Comparison of ENCODE assay signal across 25 mouse cellular contexts in the genomic region with DNA sequence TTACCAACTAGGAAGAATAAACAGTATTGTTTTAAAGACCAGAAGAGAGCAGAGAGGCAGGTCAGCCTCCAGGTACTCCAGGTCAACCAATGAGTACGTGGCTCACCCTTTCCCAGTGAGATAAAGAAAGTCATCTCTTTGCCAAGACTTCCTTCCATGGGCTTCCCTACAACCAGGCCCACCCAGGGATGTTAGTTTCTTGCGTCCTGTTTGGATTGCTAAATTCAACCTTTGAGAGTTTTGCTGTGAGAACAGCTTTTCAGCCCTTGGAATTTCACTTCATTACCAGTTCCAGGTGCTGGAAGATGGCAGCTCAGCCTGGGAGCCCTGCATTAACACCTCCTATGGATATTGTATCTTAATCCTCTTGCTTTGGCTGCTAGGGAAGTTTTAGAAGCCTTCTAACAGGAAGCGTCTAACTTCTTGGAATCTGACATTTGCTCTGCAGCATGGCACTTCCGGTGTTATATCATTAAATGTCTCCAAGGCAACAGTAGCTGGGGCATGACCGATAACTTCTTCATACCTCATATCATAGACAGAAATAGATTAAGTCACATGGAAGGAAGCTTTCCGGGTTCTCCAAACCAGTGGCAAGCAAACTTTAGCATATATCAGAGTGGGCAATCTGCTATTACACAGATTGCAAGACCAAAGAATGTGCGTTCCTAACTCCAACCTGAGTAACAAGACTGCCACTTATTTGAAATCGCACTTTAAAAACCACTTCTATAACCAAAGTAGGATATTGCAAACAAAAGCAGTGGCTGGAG. TPM values are rescaled to one million over a fixed set of nuclear protein-coding genes. Genes with fewer than 3 reads are reported as not detected.
A peak's percentile ranks its signal among the peaks of the same experiment; 100 is the strongest.
DNase-seq lines count a peak whose midpoint lies in the region; ATAC-seq and TF ChIP-seq lines count a peak whose summit lies in the region.
"Had no signal": no experiment of that assay in that cellular context is flagged by ENCODE, and none has a peak within 500 bp of the region (broad histone marks: within the 10 kb centered on the region; RNA-seq: fewer than 3 reads in every experiment).

No protein-coding gene starts in this region.

- no peak overlapping the region for H3K4me3 ChIP-seq in kidney, postnatal 0 days (replicated peaks; ENCODE audit: low read depth, low read length)
- H3K4me3 ChIP-seq in kidney, embryonic 15.5 days (replicated peaks), result no peak overlapping the region
- no peak overlapping the region for H3K4me3 ChIP-seq in midbrain, embryonic 11.5 days (ENCODE audit: low read depth, low read length)
- H3K4me3 ChIP-seq in midbrain, embryonic 13.5 days (replicated peaks), result no peak overlapping the region
- H3K4me3 ChIP-seq: embryonic facial prominence, embryonic 12.5 days; heart, embryonic 13.5 days; limb, embryonic 13.5 days; liver, embryonic 13.5 days; midbrain, embryonic 12.5 days; stomach, embryonic 15.5 days had no signal

- H3K4me2 ChIP-seq in kidney, postnatal 0 days (ENCODE audit: low read length), result no peak overlapping the region
- H3K4me2 ChIP-seq in kidney, embryonic 15.5 days, result no peak overlapping the region
- no peak overlapping the region for H3K4me2 ChIP-seq in midbrain, embryonic 11.5 days
- H3K4me2 ChIP-seq in midbrain, embryonic 13.5 days (replicated peaks), result no peak overlapping the region
- H3K4me2 ChIP-seq: embryonic facial prominence, embryonic 12.5 days; heart, embryonic 13.5 days; hindbrain, embryonic 14.5 days; limb, embryonic 13.5 days; liver, embryonic 13.5 days; midbrain, embryonic 12.5 days; stomach, embryonic 15.5 days had no signal

- no peak for ATAC-seq in kidney, postnatal 0 days (replicated peaks; ENCODE audit: low FRiP score, low read depth)
- no peak for ATAC-seq in kidney, embryonic 15.5 days (replicated peaks; ENCODE audit: low FRiP score)
- no peak for ATAC-seq in midbrain, embryonic 11.5 days (ENCODE audit: low FRiP score)
- no peak for ATAC-seq in midbrain, embryonic 13.5 days
- ATAC-seq: forebrain, embryonic 14.5 days; intestine, postnatal 0 days; Patski had no signal

- H3K4me1 ChIP-seq in kidney, postnatal 0 days (replicated peaks; ENCODE audit: insufficient read depth, low read length), result no peaks in the 10 kb centered on the region
- 0 out of 2 replicates have a peak, but pooled peaks cover 2% of the 10 kb centered on the region for H3K4me1 ChIP-seq in kidney, embryonic 15.5 days
- H3K4me1 ChIP-seq in midbrain, embryonic 11.5 days (ENCODE audit: control insufficient read depth, insufficient read depth, low read length), result no peaks in the 10 kb centered on the region
- H3K4me1 ChIP-seq in midbrain, embryonic 13.5 days (replicated peaks), result no peaks in the 10 kb centered on the region
- H3K4me1 ChIP-seq: embryonic facial prominence, embryonic 12.5 days; heart, embryonic 13.5 days; limb, embryonic 13.5 days; liver, embryonic 13.5 days; midbrain, embryonic 12.5 days; stomach, embryonic 15.5 days had no signal

- no peaks in the 10 kb centered on the region for H3K9me3 ChIP-seq in kidney, postnatal 0 days (replicated peaks; ENCODE audit: low read length)
- no peaks in the 10 kb centered on the region for H3K9me3 ChIP-seq in kidney, embryonic 15.5 days (replicated peaks)
- H3K9me3 ChIP-seq in midbrain, embryonic 11.5 days (ENCODE audit: control insufficient read depth, low read length), result no peaks in the 10 kb centered on the region
- no peaks in the 10 kb centered on the region for H3K9me3 ChIP-seq in midbrain, embryonic 13.5 days
- H3K9me3 ChIP-seq: embryonic facial prominence, embryonic 12.5 days; heart, embryonic 13.5 days; limb, embryonic 13.5 days; liver, embryonic 13.5 days; midbrain, embryonic 12.5 days; stomach, embryonic 15.5 days had no signal

- H3K9ac ChIP-seq in kidney, postnatal 0 days (ENCODE audit: low read depth, low read length), result no peak overlapping the region
- no peak overlapping the region for H3K9ac ChIP-seq in kidney, embryonic 15.5 days
- no peak overlapping the region for H3K9ac ChIP-seq in midbrain, embryonic 11.5 days (ENCODE audit: low read length)
- no peak overlapping the region for H3K9ac ChIP-seq in midbrain, embryonic 13.5 days (replicated peaks)
- H3K9ac ChIP-seq: embryonic facial prominence, embryonic 12.5 days; heart, embryonic 13.5 days; hindbrain, embryonic 14.5 days; limb, embryonic 13.5 days; liver, embryonic 13.5 days; midbrain, embryonic 12.5 days; stomach, embryonic 15.5 days had no signal

- peak; percentile 11 for DNase-seq in kidney, adult 11 months
- DNase-seq in kidney, adult 18-20 months, result no peak
- peak; percentile 29 for DNase-seq in kidney, postnatal 0 days (ENCODE audit: low spot score)
- DNase-seq in midbrain, embryonic 11.5 days (ENCODE audit: low spot score, missing footprints), result peak; percentile 79
- no peak for DNase-seq in yolk sac, embryonic 10.5 days (ENCODE audit: low spot score)
- no peak for DNase-seq in natural killer cell, adult 2 months (ENCODE audit: low spot score in 2 of 2)
- DNase-seq: adrenal gland, postnatal 10 days; cerebellum, adult 11 months; cerebellum, adult 9-10 months; embryo, embryonic 11 days; gastrocnemius, postnatal 14 days; liver, embryonic 13.5 days; right cerebral cortex, postnatal 14 days; thymus, postnatal 14 days had no signal

- H3K27me3 ChIP-seq in kidney, postnatal 0 days (ENCODE audit: insufficient read depth, low read length), result no peaks in the 10 kb centered on the region
- no peaks in the 10 kb centered on the region for H3K27me3 ChIP-seq in kidney, embryonic 15.5 days
- H3K27me3 ChIP-seq in midbrain, embryonic 11.5 days (ENCODE audit: control insufficient read depth, insufficient read depth, low read length), result no peaks in the 10 kb centered on the region
- H3K27me3 ChIP-seq in midbrain, embryonic 13.5 days, result no peaks in the 10 kb centered on the region
- H3K27me3 ChIP-seq: embryonic facial prominence, embryonic 12.5 days; midbrain, embryonic 12.5 days; stomach, embryonic 15.5 days had no signal

- 70% methylated on average over 8 of the region's 8 CpGs for WGBS in kidney, postnatal 0 days
- WGBS in kidney, embryonic 15.5 days, result 72% methylated on average over 8 of the region's 8 CpGs
- WGBS in midbrain, embryonic 11.5 days, result 85% methylated on average over 8 of the region's 8 CpGs
- 86% methylated on average over 8 of the region's 8 CpGs for WGBS in midbrain, embryonic 13.5 days

- no peaks in the 10 kb centered on the region for H3K36me3 ChIP-seq in kidney, postnatal 0 days (ENCODE audit: insufficient read depth, low read length)
- no peaks in the 10 kb centered on the region for H3K36me3 ChIP-seq in kidney, embryonic 15.5 days
- no peaks in the 10 kb centered on the region for H3K36me3 ChIP-seq in midbrain, embryonic 11.5 days (ENCODE audit: control insufficient read depth, insufficient read depth, low read length)
- no peaks in the 10 kb centered on the region for H3K36me3 ChIP-seq in midbrain, embryonic 13.5 days
- H3K36me3 ChIP-seq: embryonic facial prominence, embryonic 12.5 days; heart, embryonic 13.5 days; limb, embryonic 13.5 days; liver, embryonic 13.5 days; midbrain, embryonic 12.5 days; stomach, embryonic 15.5 days had no signal

- TF ChIP-seq CTCF in kidney, postnatal 0 days (IDR thresholded peaks at IDR 0.05; ENCODE audit: low read depth), result no peak

- H3K27ac ChIP-seq in kidney, postnatal 0 days, result peak overlapping the region; percentile 32
- H3K27ac ChIP-seq in kidney, embryonic 15.5 days, result no peak overlapping the region; the same call in 1 of the 2 replicates
- no peak overlapping the region for H3K27ac ChIP-seq in midbrain, embryonic 11.5 days (ENCODE audit: low read depth, low read length)
- H3K27ac ChIP-seq in midbrain, embryonic 13.5 days, result no peak overlapping the region
- H3K27ac ChIP-seq: embryonic facial prominence, embryonic 12.5 days; heart, embryonic 13.5 days; hindbrain, embryonic 14.5 days; limb, embryonic 13.5 days; liver, embryonic 13.5 days; midbrain, embryonic 12.5 days; stomach, embryonic 15.5 days had no signal

RNA-seq across cellular contexts. Expression of gene Pde8b, which starts 18.6 kb away (rescaled TPM):
- polyA plus RNA-seq in kidney, postnatal 0 days (2015; fragmentation: Nextera tagmentation; extraction: Ambion mirVana), result 12.1 and 13.8 TPM in 2 replicates
- 10.2 and 11.7 TPM in 2 replicates for polyA plus RNA-seq in kidney, embryonic 15.5 days (2015; fragmentation: Nextera tagmentation; extraction: Ambion mirVana)
- 1.9 and 2.3 TPM in 2 replicates for polyA plus RNA-seq in midbrain, embryonic 11.5 days (2014; fragmentation: Nextera tagmentation; extraction: Ambion mirVana)
- polyA plus RNA-seq in midbrain, embryonic 13.5 days (2015; fragmentation: Nextera tagmentation; extraction: Ambion mirVana), result 4.0 and 4.1 TPM in 2 replicates

Comparison
In these comparisons a context has a peak if more than half of its experiments do, and no peak if none do; other contexts are left out.
1. DNase-seq: peak in kidney, adult 11 months (single experiment), kidney, postnatal 0 days (single experiment) and midbrain, embryonic 11.5 days (single experiment); none in kidney, adult 18-20 months (single experiment), yolk sac, embryonic 10.5 days (single experiment) and natural killer cell, adult 2 months (0 of 2).